Mouse (Mus musculus) telencephalon, adult 2 months (tissue): Measurements from ENCODE around the gene Cldn34b4.

Experiments used
- DNase-seq: peaks from one replicate; pipeline ENCODE4 v3.0.0-alpha.2; 2011; ENCODE audit warnings: low read depth, low spot score

Cldn34b4 gene

GRCm38 (mm10) chrX:76393050-76393449 is at the start of gene Cldn34b4:
TSS of gene Cldn34b4 (plus strand) at chrX:76393350.
- no peak for DNase-seq
